Mouse (Mus musculus) left cerebral cortex, adult 18-20 months (tissue): Measurements from ENCODE around the gene Tmem120a. TPM values are rescaled to one million over a fixed set of nuclear protein-coding genes. Genes with fewer than 3 reads are reported as not detected.

Source experiments
- DNase-seq, 2 experiments: peaks; one replicate each; pipeline ENCODE4 v3.0.0; 2021 to 2022; ENCODE audit warnings: low spot score in 2 of 2, mixed read lengths in 1 of 2
- long read RNA-seq, 2 experiments: library from polyadenylated mRNA; stranded (forward); transcript quantifications; one replicate each; pipeline ENCODE4 v2.0.0; 2021
- total RNA-seq, 2 experiments: library from RNA; stranded (reverse); gene quantifications; 2 replicates each; pipeline ENCODE4 v1.2.3; 2021

Tmem120a gene
- 10 to 100 TPM; 18.3 to 22.4 TPM for total RNA-seq
- long read RNA-seq, experiment 1, transcript Tmem120a-201 (12 exons, 1,559 nt): major isoform, 50 of 57 reads
- long read RNA-seq, experiment 1, partial matches to known transcripts: 4 of 57 reads
- long read RNA-seq, experiment 1, other reads (novel, unspliced or antisense): 3 of 57 reads
- long read RNA-seq, experiment 2, transcript Tmem120a-201 (12 exons, 1,559 nt): major isoform, 34 of 41 reads
- long read RNA-seq, experiment 2, partial matches to known transcripts: 3 of 41 reads
- long read RNA-seq, experiment 2, other reads (novel, unspliced or antisense): 4 of 41 reads

GRCm38 (mm10) chr5:135743741-135744609, at the start of gene Tmem120a:
Gene Tmem120a (minus strand): TSS chr5:135744448.
- peak; percentile 96 for DNase-seq

DNA sequence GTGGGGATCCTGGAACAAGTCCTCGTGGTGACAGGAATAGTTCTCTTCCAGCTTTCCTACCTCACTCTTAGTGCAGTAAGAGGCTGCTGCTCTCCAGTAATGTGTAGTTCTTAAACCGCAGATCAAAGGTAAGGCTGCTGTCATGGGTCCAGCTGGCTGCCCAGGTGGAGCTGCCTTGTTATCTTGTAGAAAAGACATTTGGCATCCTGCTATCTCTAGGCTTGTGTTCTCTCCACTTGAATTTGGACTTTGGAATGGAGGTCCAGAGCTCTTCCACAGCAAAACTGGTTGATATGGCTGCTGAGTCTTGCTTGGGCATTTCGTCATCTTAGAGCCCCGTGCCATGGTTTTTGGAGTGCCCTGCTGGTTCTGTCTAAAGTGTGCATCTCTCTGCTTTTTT, 38.7 kb upstream of the Tmem120a start:
- DNase-seq: no peak

- no peak for DNase-seq
Observed at GRCm38 (mm10) chr5:135780331-135780730, 36.1 kb upstream of the Tmem120a start.

DNA sequence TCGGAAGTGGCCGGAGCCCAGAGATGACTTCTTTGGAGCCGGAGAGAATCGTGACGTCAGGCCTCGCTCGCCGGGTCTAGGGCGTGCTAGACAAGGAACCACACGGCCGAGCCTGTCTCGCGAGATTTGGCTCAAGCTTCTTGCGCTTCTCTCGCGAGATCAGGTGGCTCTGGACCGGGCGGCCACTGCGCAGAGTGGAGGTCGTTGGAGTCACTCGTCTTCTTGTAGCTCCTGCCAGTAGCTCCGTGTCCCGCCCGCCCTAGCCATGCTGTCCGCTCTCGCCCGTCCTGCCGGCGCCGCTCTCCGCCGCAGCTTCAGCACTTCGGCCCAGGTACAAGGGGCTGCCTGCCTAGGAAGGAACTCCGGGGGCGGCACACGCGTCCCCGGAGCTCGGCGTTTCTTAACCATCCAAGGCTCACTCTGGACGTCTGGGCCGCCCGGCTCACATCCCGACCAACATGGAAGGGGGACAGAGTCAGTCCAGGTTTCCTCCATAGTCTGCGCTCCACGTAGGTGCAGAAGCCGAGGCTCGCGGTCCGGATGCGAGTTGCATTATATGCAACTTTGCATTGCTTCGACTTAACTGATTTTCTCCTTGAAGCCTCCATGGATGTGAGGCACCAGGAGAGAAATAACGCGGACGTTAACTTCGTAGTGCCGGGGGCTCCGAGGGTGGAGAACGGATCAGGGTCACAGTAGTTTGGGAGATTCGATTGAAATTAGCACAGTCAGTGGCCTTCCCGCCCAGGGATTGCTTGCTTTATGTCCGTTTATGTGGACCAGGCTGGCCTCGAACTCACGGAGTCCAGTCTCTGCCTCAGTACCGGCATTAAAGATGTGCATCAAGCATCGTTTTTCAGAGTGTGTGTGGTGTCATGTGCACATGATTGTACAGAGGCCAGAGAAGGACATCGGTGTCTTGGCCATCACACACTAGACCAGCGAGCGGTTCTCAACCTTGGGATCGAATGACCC, 34.5 kb upstream of the Tmem120a start, which contains the start of gene Mdh2:
TSS of gene Mdh2 (plus strand) at position 10 of the 975 bp plus-strand sequence.
- peak; percentile 99 for DNase-seq

DNA sequence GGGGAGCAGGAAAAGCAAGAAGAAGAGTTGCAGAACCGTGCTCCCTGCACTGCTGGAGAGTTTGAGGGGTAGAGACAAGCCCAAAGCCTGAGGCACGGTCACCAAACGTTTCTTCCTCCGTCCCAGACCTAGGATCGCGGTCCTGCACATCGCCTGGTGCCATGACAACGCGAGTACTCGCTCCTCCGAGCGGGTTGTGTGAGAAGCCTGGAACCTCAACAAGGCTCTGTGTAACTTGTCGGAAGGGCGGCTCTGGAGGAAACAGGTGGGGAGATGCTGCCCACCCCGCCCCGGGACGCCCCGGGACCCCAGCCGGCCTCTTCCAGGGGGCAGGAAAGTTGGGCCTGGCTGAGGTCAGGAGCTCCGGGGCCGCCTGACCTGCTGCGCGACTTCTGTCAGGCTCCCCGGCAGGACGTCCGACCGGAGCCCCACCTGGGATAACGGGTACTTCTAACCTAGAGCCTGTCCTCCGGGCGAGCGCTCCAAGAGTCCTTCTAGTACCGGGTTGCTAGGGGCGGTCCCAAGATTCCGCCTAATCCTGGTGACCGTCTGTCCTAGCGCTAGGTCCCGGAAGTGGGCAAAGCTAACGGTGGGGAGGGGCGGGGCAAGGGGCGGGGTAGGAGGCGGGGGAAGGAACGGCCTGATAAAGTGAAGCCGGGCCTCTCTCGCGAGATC, 33.7 kb upstream of the Tmem120a start, which contains the start of gene Styxl1:
TSS of gene Styxl1 (minus strand) at position 590 of the 675 bp plus-strand sequence.
- peak in 1 of 2 experiments; percentile 32 for DNase-seq

DNA sequence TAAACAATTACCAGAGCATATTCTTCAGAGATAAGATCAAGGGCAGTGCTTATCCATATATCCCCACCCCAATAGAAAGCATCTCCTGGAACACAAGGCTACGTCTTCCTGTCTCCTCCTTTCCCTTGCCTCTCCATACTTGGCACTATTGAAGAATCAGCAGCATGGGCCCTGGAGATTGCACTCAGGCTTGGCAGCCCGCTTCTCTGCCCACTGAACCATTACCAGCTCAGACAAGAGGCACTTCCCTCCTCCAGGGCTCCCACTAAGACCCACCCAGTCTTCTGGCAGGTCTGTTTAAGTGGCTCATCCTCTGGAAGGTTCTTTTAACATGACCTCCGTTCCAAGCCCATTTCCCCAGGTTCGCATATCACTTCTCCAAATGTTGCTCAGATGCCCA, 32.3 kb upstream of the Tmem120a start:
- no peak for DNase-seq

GRCm38 (mm10) chr5:135772519-135772918, 28.3 kb upstream of the Tmem120a start:
- DNase-seq: no peak

- DNase-seq: no peak
Observed at GRCm38 (mm10) chr5:135764971-135765370, 20.7 kb upstream of the Tmem120a start.

- DNase-seq: peak; percentile 72 to 75
Observed at GRCm38 (mm10) chr5:135763526-135763925, 19.3 kb upstream of the Tmem120a start.

- DNase-seq: no peak
Observed at GRCm38 (mm10) chr5:135761881-135762280, 17.6 kb upstream of the Tmem120a start.

- DNase-seq: no peak
Observed at GRCm38 (mm10) chr5:135751595-135751994, 7.3 kb upstream of the Tmem120a start.

GRCm38 (mm10) chr5:135751041-135751440, 6.8 kb upstream of the Tmem120a start:
- DNase-seq: no peak

DNA sequence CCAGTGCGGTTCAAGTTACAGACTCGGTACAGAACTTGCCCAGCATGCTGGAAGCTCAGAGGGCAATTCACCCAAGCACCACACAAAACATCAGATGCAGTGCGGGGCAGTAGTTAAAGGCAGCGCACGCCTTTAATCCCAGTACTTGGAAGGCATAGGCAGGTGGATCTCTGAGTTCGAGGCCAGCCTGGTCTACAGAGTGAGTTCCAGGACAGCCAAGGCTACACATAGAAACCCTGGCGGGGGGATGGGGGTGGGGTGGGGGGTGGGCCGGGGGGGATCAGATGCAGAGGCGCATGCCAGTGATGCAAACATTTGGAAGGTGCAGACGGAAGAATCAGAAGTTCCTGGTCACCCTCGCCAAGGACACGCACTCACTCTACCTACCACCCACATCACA, 494 bp upstream of the Tmem120a start:
- no peak for DNase-seq

GRCm38 (mm10) chr5:135742941-135743740, 1.1 kb downstream of the Tmem120a start:
- DNase-seq: no peak

GRCm38 (mm10) chr5:135742156-135742555, 2.1 kb downstream of the Tmem120a start:
- no peak for DNase-seq

- DNase-seq: no peak
Observed at GRCm38 (mm10) chr5:135738266-135738665, 6.0 kb downstream of the Tmem120a start.

- DNase-seq: no peak
Observed at GRCm38 (mm10) chr5:135737154-135737553, 7.1 kb downstream of the Tmem120a start.

DNA sequence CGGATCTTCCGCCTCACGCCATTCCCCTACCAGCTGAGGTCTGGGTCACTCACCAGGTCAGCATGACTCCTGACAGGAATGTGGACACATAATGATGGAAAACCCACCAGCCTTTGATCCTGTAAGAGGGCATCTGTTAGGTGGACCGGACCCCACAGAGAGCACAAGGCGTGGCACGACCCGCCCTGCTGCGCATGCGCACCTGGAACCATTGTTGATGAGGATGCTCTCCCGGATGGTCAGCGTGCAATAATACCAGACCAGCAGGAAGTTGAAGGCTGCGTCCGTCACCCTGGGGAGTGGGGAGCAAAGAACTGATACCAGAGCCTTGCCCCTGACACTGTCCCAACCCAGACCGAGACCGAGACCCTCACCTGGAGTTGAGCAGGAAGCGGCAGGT, 7.7 kb downstream of the Tmem120a start:
- no peak for DNase-seq

DNA sequence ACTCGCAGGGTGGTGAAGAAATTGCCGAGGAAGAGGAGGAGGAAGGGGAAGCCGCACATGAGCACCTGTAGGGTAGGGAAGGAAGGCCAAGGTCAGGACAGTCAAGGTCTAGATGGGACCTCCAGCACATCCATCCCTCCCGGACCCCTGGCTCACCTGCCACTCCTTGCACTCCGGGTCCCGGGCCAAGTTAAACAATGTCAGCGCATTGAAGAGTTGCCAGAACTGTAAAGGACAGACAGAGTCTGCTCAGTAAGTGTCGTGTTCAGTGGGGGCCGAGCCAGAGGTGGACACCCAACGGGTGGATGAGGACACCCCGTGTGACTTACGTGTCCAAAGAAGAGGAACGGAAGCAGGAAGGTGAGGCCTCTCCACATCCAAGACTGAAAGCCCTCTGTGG, 8.5 kb downstream of the Tmem120a start:
- DNase-seq: no peak
